Mouse (Mus musculus): ENCODE data around the gene Rps2. TPM values are rescaled to one million over a fixed set of nuclear protein-coding genes. Genes with fewer than 3 reads are reported as not detected.

Gene Rps2
- polyA plus RNA-seq, 1 experiment from 2014 or later = 1,161 TPM

- WGBS = 22% methylated on average over 7 of the region's 7 CpGs
- no peak overlapping the region for H3K4me3 ChIP-seq (replicated peaks)
- H3K36me3 ChIP-seq = peaks cover 18% of the 10 kb centered on the region; the same call in 1 of the 2 replicates
Observed at GRCm38 (mm10) chr17:24745526-24746497, 27.9 kb downstream of the Rps2 start.

GRCm38 (mm10) chr17:24746986-24747385 lies 29.1 kb downstream of the Rps2 start:
- H3K27me3 ChIP-seq = peaks cover 27% of the 10 kb centered on the region
- peaks cover 11% of the 10 kb centered on the region; the same call in 1 of the 2 replicates for H3K4me1 ChIP-seq (replicated peaks)
- 28% methylated on average over 4 of the region's 4 CpGs for WGBS
- H3K4me2 ChIP-seq = no peak overlapping the region
- peaks cover 8% of the 10 kb centered on the region; the same call in 1 of the 2 replicates for H3K36me3 ChIP-seq
- H3K9me3 ChIP-seq = no peaks in the 10 kb centered on the region
- ATAC-seq (ENCODE audit: insufficient number of reproducible peaks, insufficient read depth, low FRiP score, low TSS enrichment, low read depth) = no peak
- no peak overlapping the region for H3K9ac ChIP-seq (replicated peaks)
- H3K27ac ChIP-seq = 0 out of 2 replicates have a peak overlapping the region, but pooled peaks have one; percentile 12
- no peak overlapping the region for H3K4me3 ChIP-seq (replicated peaks)

More at GRCm38 (mm10) chr17:24745526-24746497, 27.9 kb downstream of the Rps2 start:
- ATAC-seq (ENCODE audit: insufficient number of reproducible peaks, insufficient read depth, low FRiP score, low TSS enrichment, low read depth) = peak; percentile 69; the same call in 1 of the 2 replicates
- no peak overlapping the region for H3K4me2 ChIP-seq
- no peak overlapping the region for H3K27ac ChIP-seq
- peaks cover 16% of the 10 kb centered on the region for H3K27me3 ChIP-seq
- peaks cover 11% of the 10 kb centered on the region; the same call in 1 of the 2 replicates for H3K4me1 ChIP-seq (replicated peaks)
- H3K9ac ChIP-seq (replicated peaks) = no peak overlapping the region
- no peaks in the 10 kb centered on the region for H3K9me3 ChIP-seq

GRCm38 (mm10) chr17:24751528-24751927 lies 33.6 kb downstream of the Rps2 start:
- Histone ChIP-seq H3K4me3 (replicated peaks) (no peak overlapping the region), H3K27ac (no peak overlapping the region), H3K4me1 (replicated peaks) (peaks cover 31% of the 10 kb centered on the region), H3K36me3 (no peaks in the 10 kb centered on the region), H3K9ac (replicated peaks) (no peak overlapping the region; the same call in 1 of the 2 replicates), H3K9me3 (no peaks in the 10 kb centered on the region), H3K27me3 (peaks cover 67% of the 10 kb centered on the region), H3K4me2 (peak overlapping the region; percentile 98; the same call in 1 of the 2 replicates)
- 15% methylated on average over 4 of the region's 4 CpGs for WGBS
- ATAC-seq (ENCODE audit: insufficient number of reproducible peaks, insufficient read depth, low FRiP score, low TSS enrichment, low read depth) = no peak

- under 1% methylated on average over 73 of the region's 82 CpGs for WGBS
- ATAC-seq (ENCODE audit: insufficient number of reproducible peaks, insufficient read depth, low FRiP score, low TSS enrichment, low read depth) = peak; percentile 73
- no peak within 1 kb of the TSS for H3K27ac ChIP-seq
- peaks cover 67% of the 10 kb centered on the region for H3K27me3 ChIP-seq
- H3K4me1 ChIP-seq (replicated peaks) = peaks cover 20% of the 10 kb centered on the region
- H3K4me3 ChIP-seq (replicated peaks) = peak within 1 kb of the TSS; percentile 57
- H3K36me3 ChIP-seq = no peaks in the 10 kb centered on the region
- peak within 1 kb of the TSS; percentile 50 for H3K9ac ChIP-seq (replicated peaks)
- H3K4me2 ChIP-seq = peak within 1 kb of the TSS; percentile 98
- H3K9me3 ChIP-seq = no peaks in the 10 kb centered on the region
Observed at GRCm38 (mm10) chr17:24752415-24753394, 34.8 kb downstream of the Rps2 start, which contains the start of gene Hs3st6. TSS of gene Hs3st6 (plus strand) at chr17:24752988.

- H3K4me3 ChIP-seq (replicated peaks) = no peak overlapping the region
- peaks cover 31% of the 10 kb centered on the region for H3K4me1 ChIP-seq (replicated peaks)
- no peak overlapping the region for H3K27ac ChIP-seq
- H3K9me3 ChIP-seq = no peaks in the 10 kb centered on the region
- no peak overlapping the region for H3K9ac ChIP-seq (replicated peaks)
- 75% methylated on average over 1 of the region's 1 CpGs for WGBS
- no peaks in the 10 kb centered on the region for H3K36me3 ChIP-seq
- H3K4me2 ChIP-seq = no peak overlapping the region
- peaks cover 39% of the 10 kb centered on the region for H3K27me3 ChIP-seq
- ATAC-seq (ENCODE audit: insufficient number of reproducible peaks, insufficient read depth, low FRiP score, low TSS enrichment, low read depth) = no peak
Observed at GRCm38 (mm10) chr17:24757394-24757793, 39.5 kb downstream of the Rps2 start.

GRCm38 (mm10) chr17:24761121-24761520 lies 43.2 kb downstream of the Rps2 start:
- Histone ChIP-seq H3K27ac (peak overlapping the region; percentile 51), H3K4me3 (replicated peaks) (no peak overlapping the region)

GRCm38 (mm10) chr17:24765016-24765905 lies 47.3 kb downstream of the Rps2 start:
- Histone ChIP-seq H3K9me3 (no peaks in the 10 kb centered on the region), H3K4me2 (peak overlapping the region; percentile 17), H3K4me3 (replicated peaks) (no peak overlapping the region), H3K27me3 (no peaks in the 10 kb centered on the region; the same call in 1 of the 2 replicates), H3K36me3 (no peaks in the 10 kb centered on the region), H3K9ac (replicated peaks) (no peak overlapping the region), H3K4me1 (replicated peaks) (peaks cover 35% of the 10 kb centered on the region), H3K27ac (no peak overlapping the region)
- 50% methylated on average over 21 of the region's 22 CpGs for WGBS
- ATAC-seq (ENCODE audit: insufficient number of reproducible peaks, insufficient read depth, low FRiP score, low TSS enrichment, low read depth) = 0 out of 2 replicates have a peak, but pooled peaks have one; percentile 33

More at GRCm38 (mm10) chr17:24761121-24761520, 43.2 kb downstream of the Rps2 start:
- Histone ChIP-seq H3K9me3 (no peaks in the 10 kb centered on the region), H3K4me2 (no peak overlapping the region), H3K9ac (replicated peaks) (no peak overlapping the region), H3K36me3 (no peaks in the 10 kb centered on the region), H3K4me1 (replicated peaks) (peaks cover 20% of the 10 kb centered on the region), H3K27me3 (peaks cover 4% of the 10 kb centered on the region; the same call in 1 of the 2 replicates)
- 11% methylated on average over 5 of the region's 5 CpGs for WGBS
- peak; percentile 58 for ATAC-seq (ENCODE audit: insufficient number of reproducible peaks, insufficient read depth, low FRiP score, low TSS enrichment, low read depth)

GRCm38 (mm10) chr17:24766266-24766875 lies 48.5 kb downstream of the Rps2 start:
- H3K4me2 ChIP-seq = no peak overlapping the region
- H3K4me1 ChIP-seq (replicated peaks) = peaks cover 29% of the 10 kb centered on the region
- no peaks in the 10 kb centered on the region for H3K36me3 ChIP-seq
- no peaks in the 10 kb centered on the region for H3K9me3 ChIP-seq
- no peak overlapping the region; the same call in 1 of the 2 replicates for H3K9ac ChIP-seq (replicated peaks)
- 31% methylated on average over 12 of the region's 12 CpGs for WGBS
- no peaks in the 10 kb centered on the region; the same call in 1 of the 2 replicates for H3K27me3 ChIP-seq
- no peak overlapping the region for H3K4me3 ChIP-seq (replicated peaks)
- ATAC-seq (ENCODE audit: insufficient number of reproducible peaks, insufficient read depth, low FRiP score, low TSS enrichment, low read depth) = no peak
- H3K27ac ChIP-seq = no peak overlapping the region

- no peak overlapping the region for H3K4me3 ChIP-seq (replicated peaks)
- H3K4me2 ChIP-seq = no peak overlapping the region
- no peak overlapping the region for H3K9ac ChIP-seq (replicated peaks)
- no peaks in the 10 kb centered on the region; the same call in 1 of the 2 replicates for H3K27me3 ChIP-seq
- ATAC-seq (ENCODE audit: insufficient number of reproducible peaks, insufficient read depth, low FRiP score, low TSS enrichment, low read depth) = no peak
- peaks cover 21% of the 10 kb centered on the region for H3K4me1 ChIP-seq (replicated peaks)
- H3K9me3 ChIP-seq = 0 out of 2 replicates have a peak, but pooled peaks cover 6% of the 10 kb centered on the region
- no peaks in the 10 kb centered on the region for H3K36me3 ChIP-seq
- H3K27ac ChIP-seq = no peak overlapping the region
- WGBS = 33% methylated on average over 3 of the region's 3 CpGs
Observed at GRCm38 (mm10) chr17:24769146-24769545, 51.2 kb downstream of the Rps2 start.
